Mouse (Mus musculus) spleen, adult 2 months (tissue): Measurements from ENCODE around the gene Thsd4.

ENCODE experiments used
- CTCF ChIP-seq: fragments of 200-500 bp; IDR thresholded peaks from 2 replicates; pipeline ENCODE4 v1.5.1; 2011; ENCODE audit warnings: mild to moderate bottlenecking, inconsistent platforms; ENCODE audit not compliant: insufficient read depth, insufficient read length, insufficient replicate concordance; ENCODE audit errors: extremely low read depth
- POLR2A ChIP-seq: fragments of 200-500 bp; IDR thresholded peaks from 2 replicates; pipeline ENCODE4 v1.6.1; 2011; ENCODE audit warnings: low read depth, low read length, inconsistent platforms

DNA sequence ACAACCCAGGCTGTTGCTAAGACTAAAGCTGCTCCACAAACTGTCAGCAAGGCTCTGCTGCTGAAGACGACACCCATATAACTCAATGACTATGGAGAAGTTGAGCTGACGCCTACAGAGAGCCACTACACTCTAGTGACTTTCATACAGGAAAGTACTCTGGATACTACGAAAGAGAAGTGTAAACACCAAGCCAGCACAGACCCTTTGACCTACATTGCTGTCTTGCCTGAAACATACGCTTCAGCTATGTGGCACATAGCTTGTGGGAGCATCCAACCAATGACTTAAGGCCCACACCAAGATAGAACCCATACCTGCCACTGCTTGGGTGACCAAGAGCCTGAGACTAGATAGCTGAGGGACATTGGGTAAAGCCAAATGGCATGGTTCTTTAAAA is 141.3 kb downstream of the Thsd4 start:
- no peak for TF ChIP-seq POLR2A
- TF ChIP-seq CTCF: no peak
